Comparison of ENCODE assay signal across 8 mouse cellular contexts in the genomic region with DNA sequence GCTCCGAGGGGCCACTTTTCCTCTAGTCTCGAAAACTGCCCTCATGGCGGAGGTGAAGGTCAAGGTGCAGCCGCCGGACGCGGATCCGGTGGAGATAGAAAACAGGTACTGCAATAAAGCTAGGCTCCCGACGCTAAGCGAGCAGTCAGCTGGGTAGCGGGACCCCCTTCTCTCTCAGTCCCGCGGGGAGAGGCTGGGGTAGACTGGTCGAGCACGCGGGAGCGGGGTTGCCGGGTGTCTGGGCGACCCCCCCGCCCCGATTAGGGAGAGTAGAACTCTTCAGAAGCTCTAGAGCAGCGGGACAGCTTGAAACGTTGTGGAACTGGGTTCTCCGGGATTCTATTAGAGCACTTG. TPM values are rescaled to one million over a fixed set of nuclear protein-coding genes. Genes with fewer than 3 reads are reported as not detected.
DNase-seq lines count a peak whose midpoint lies in the region; ATAC-seq and TF ChIP-seq lines count a peak whose summit lies in the region.

No protein-coding gene starts in this region.

- TF ChIP-seq EP300 in stomach, postnatal 0 days (optimal IDR thresholded peaks at IDR 0.05): no peak

- peak overlapping the region; percentile 81 for H3K4me3 ChIP-seq in cerebellum, adult 2 months (replicated peaks; ENCODE audit: insufficient read depth, low read depth, low read length)
- peak overlapping the region; percentile 88 for H3K4me3 ChIP-seq in thymus, adult 2 months (ENCODE audit: control insufficient read depth, insufficient read depth, low read length)
- H3K4me3 ChIP-seq in liver, embryonic 13.5 days (replicated peaks): peak overlapping the region; percentile 91
- peak overlapping the region; percentile 96 for H3K4me3 ChIP-seq in stomach, postnatal 0 days (ENCODE audit: low read depth, low read length)

- no peaks in the 10 kb centered on the region for H3K27me3 ChIP-seq in cerebellum, adult 2 months (ENCODE audit: control insufficient read depth, insufficient read depth, low read length)
- H3K27me3 ChIP-seq in thymus, adult 2 months (ENCODE audit: control insufficient read depth, insufficient read depth, low read length): no peaks in the 10 kb centered on the region
- peaks cover 24% of the 10 kb centered on the region for H3K27me3 ChIP-seq in liver, embryonic 13.5 days
- H3K27me3 ChIP-seq in stomach, postnatal 0 days (ENCODE audit: control insufficient read depth, insufficient read depth, low read length): no peaks in the 10 kb centered on the region

- DNase-seq in cerebellum, adult 2 months: no peak
- DNase-seq in cerebellum, adult 18-20 months: no peak
- no peak for DNase-seq in thymus, adult 2 months
- no peak for DNase-seq in thymus, postnatal 14 days
- no peak for DNase-seq in liver, embryonic 13.5 days
- no peak for DNase-seq in stomach, postnatal 0 days (ENCODE audit: low spot score)
- DNase-seq in yolk sac, embryonic 10.5 days (ENCODE audit: low spot score): no peak
- DNase-seq in gastrocnemius, postnatal 14 days: no peak

- TF ChIP-seq POLR2A in cerebellum, adult 2 months (IDR thresholded peaks at IDR 0.05; ENCODE audit: borderline replicate concordance, insufficient read depth, low read length): no peak; the same call in 1 of the 2 replicates
- TF ChIP-seq POLR2A in thymus, adult 2 months (IDR thresholded peaks at IDR 0.05; ENCODE audit: control insufficient read depth, extremely low read depth, insufficient read depth, low read length, poor library complexity): no peak

- under 1% methylated on average over 25 of the region's 25 CpGs for WGBS in cerebellum, adult 2 months
- WGBS in thymus, adult 2 months: under 1% methylated on average over 25 of the region's 25 CpGs
- WGBS in liver, embryonic 13.5 days (ENCODE audit: insufficient replicate concordance): under 1% methylated on average over 25 of the region's 25 CpGs
- WGBS in stomach, postnatal 0 days: under 1% methylated on average over 25 of the region's 25 CpGs

- H3K27ac ChIP-seq in cerebellum, adult 2 months (ENCODE audit: insufficient read depth, low read length): peak overlapping the region; percentile 96
- H3K27ac ChIP-seq in thymus, adult 2 months (ENCODE audit: control insufficient read depth, insufficient read depth, low read length): no peak overlapping the region
- H3K27ac ChIP-seq in liver, embryonic 13.5 days: peak overlapping the region; percentile 58
- peak overlapping the region; percentile 92 for H3K27ac ChIP-seq in stomach, postnatal 0 days (replicated peaks)

- peak; percentile 37 for ATAC-seq in liver, embryonic 13.5 days (ENCODE audit: low read depth)
- peak; percentile 55 for ATAC-seq in stomach, postnatal 0 days (ENCODE audit: low FRiP score, low TSS enrichment)

- H3K9ac ChIP-seq in liver, embryonic 13.5 days: peak overlapping the region; percentile 86
- H3K9ac ChIP-seq in stomach, postnatal 0 days (ENCODE audit: low read length): peak overlapping the region; percentile 96

- intact Hi-C loops in gastrocnemius, postnatal 14 days (cut with DNase I; ENCODE audit: low total_unique reads): no loop called here

- peak overlapping the region; percentile 88 for H3K4me2 ChIP-seq in liver, embryonic 13.5 days
- peak overlapping the region; percentile 83 for H3K4me2 ChIP-seq in stomach, postnatal 0 days (replicated peaks; ENCODE audit: low read depth)

- peaks cover 7% of the 10 kb centered on the region; the same call in 1 of the 2 replicates for H3K36me3 ChIP-seq in thymus, adult 2 months (ENCODE audit: control insufficient read depth, insufficient read depth, low read length)
- H3K36me3 ChIP-seq in liver, embryonic 13.5 days: peaks cover 17% of the 10 kb centered on the region
- H3K36me3 ChIP-seq in stomach, postnatal 0 days (ENCODE audit: control insufficient read depth, insufficient read depth, low read length): 0 out of 2 replicates have a peak, but pooled peaks cover 2% of the 10 kb centered on the region

- H3K9me3 ChIP-seq in liver, embryonic 13.5 days (replicated peaks): no peaks in the 10 kb centered on the region
- H3K9me3 ChIP-seq in stomach, postnatal 0 days (ENCODE audit: control insufficient read depth, low read length): no peaks in the 10 kb centered on the region

- no peak for TF ChIP-seq CTCF in cerebellum, adult 2 months (IDR thresholded peaks at IDR 0.05; ENCODE audit: borderline replicate concordance, insufficient read depth, low read depth, low read length)
- TF ChIP-seq CTCF in thymus, adult 2 months (IDR thresholded peaks at IDR 0.05; ENCODE audit: borderline replicate concordance, control insufficient read depth, extremely low read depth, insufficient read depth, low read length, poor library complexity): no peak
- no peak for TF ChIP-seq CTCF in stomach, postnatal 0 days (IDR thresholded peaks at IDR 0.05; ENCODE audit: low read depth)

- 0 out of 2 replicates have a peak, but pooled peaks cover 3% of the 10 kb centered on the region for H3K4me1 ChIP-seq in cerebellum, adult 2 months (ENCODE audit: control insufficient read depth, insufficient read depth, low read length)
- peaks cover 9% of the 10 kb centered on the region for H3K4me1 ChIP-seq in thymus, adult 2 months (replicated peaks; ENCODE audit: control insufficient read depth, insufficient read depth, low read length)
- peaks cover 23% of the 10 kb centered on the region for H3K4me1 ChIP-seq in liver, embryonic 13.5 days (replicated peaks)
- H3K4me1 ChIP-seq in stomach, postnatal 0 days (replicated peaks; ENCODE audit: control insufficient read depth, insufficient read depth): peaks cover 3% of the 10 kb centered on the region; the same call in 1 of the 2 replicates

RNA-seq across cellular contexts. Expression of a gene that starts 0.3 kb away (rescaled TPM):
- polyA plus RNA-seq in cerebellum, adult 2 months (2012; rRNA removed): 21.4 and 24.7 TPM in 2 replicates
- 10.3 and 10.6 TPM in 2 replicates for polyA plus RNA-seq in thymus, adult 2 months (2012; rRNA removed)
- polyA plus RNA-seq in liver, embryonic 13.5 days (2015; fragmentation: Nextera tagmentation; extraction: Ambion mirVana): 9.9 and 13.3 TPM in 2 replicates
- 8.2 and 9.0 TPM in 2 replicates for polyA plus RNA-seq in stomach, postnatal 0 days (2015; fragmentation: Nextera tagmentation; extraction: Ambion mirVana)
- total RNA-seq in gastrocnemius, postnatal 14 days (2021): 10 to 100 TPM in 1 of 2 experiments, 1 to 10 TPM in 1; 7.9 to 10.6 TPM

RNA-seq across cellular contexts. Expression of a gene that starts 0.6 kb away (rescaled TPM):
- 83.3 and 94.1 TPM in 2 replicates for polyA plus RNA-seq in cerebellum, adult 2 months (2012; rRNA removed)
- polyA plus RNA-seq in thymus, adult 2 months (2012; rRNA removed): 0.27 and 0.40 TPM in 2 replicates
- 0.01 and 0.02 TPM in 2 replicates for polyA plus RNA-seq in liver, embryonic 13.5 days (2015; fragmentation: Nextera tagmentation; extraction: Ambion mirVana)
- 0.39 and 0.51 TPM in 2 replicates for polyA plus RNA-seq in stomach, postnatal 0 days (2015; fragmentation: Nextera tagmentation; extraction: Ambion mirVana)
- under 1 TPM; 0.47 to 0.84 TPM for total RNA-seq in gastrocnemius, postnatal 14 days (2021)

RNA-seq across cellular contexts. Expression of a gene that starts 22.9 kb away (rescaled TPM):
- 30.1 and 30.2 TPM in 2 replicates for polyA plus RNA-seq in cerebellum, adult 2 months (2012; rRNA removed)
- polyA plus RNA-seq in thymus, adult 2 months (2012; rRNA removed): 5.0 and 5.1 TPM in 2 replicates
- 10.9 and 12.1 TPM in 2 replicates for polyA plus RNA-seq in liver, embryonic 13.5 days (2015; fragmentation: Nextera tagmentation; extraction: Ambion mirVana)
- polyA plus RNA-seq in stomach, postnatal 0 days (2015; fragmentation: Nextera tagmentation; extraction: Ambion mirVana): 29.2 and 31.6 TPM in 2 replicates
- 1 to 10 TPM; 7.4 to 7.9 TPM for total RNA-seq in gastrocnemius, postnatal 14 days (2021)

RNA-seq across cellular contexts. Expression of a gene that starts 28.2 kb away (rescaled TPM):
- polyA plus RNA-seq in cerebellum, adult 2 months (2012; rRNA removed): 65.3 and 72.8 TPM in 2 replicates
- 56.7 and 59.3 TPM in 2 replicates for polyA plus RNA-seq in thymus, adult 2 months (2012; rRNA removed)
- 56.2 and 67.7 TPM in 2 replicates for polyA plus RNA-seq in liver, embryonic 13.5 days (2015; fragmentation: Nextera tagmentation; extraction: Ambion mirVana)
- 74.3 and 74.5 TPM in 2 replicates for polyA plus RNA-seq in stomach, postnatal 0 days (2015; fragmentation: Nextera tagmentation; extraction: Ambion mirVana)
- 10 to 100 TPM; 11.1 to 14.1 TPM for total RNA-seq in gastrocnemius, postnatal 14 days (2021)

Comparison
In these comparisons a context has a peak if more than half of its experiments do, and no peak if none do; other contexts are left out.
1. RNA of a gene that starts 0.6 kb away (polyA plus RNA-seq): 83.3 to 94.1 TPM in cerebellum, adult 2 months; 0.39 to 0.51 TPM in stomach, postnatal 0 days, 0.27 to 0.40 TPM in thymus, adult 2 months and 0.01 to 0.02 TPM in liver, embryonic 13.5 days; every median in the first group is over 10 times any median in the second.
2. Peak in every context shown above with its lines, with median percentiles within 50 percentile points of each other: H3K4me3 ChIP-seq.